Mouse (Mus musculus) lung, embryonic 14.5 days (tissue): ENCODE measurements around the gene Mrtfa. TPM values are rescaled to one million over a fixed set of nuclear protein-coding genes. Genes with fewer than 3 reads are reported as not detected.

Experiments
- ATAC-seq: fragments of 200-750 bp; cut with Nextera tagmentation; 2 replicates; pipeline ENCODE4 v1.8.0; 2017; ENCODE audit warnings: mild to moderate bottlenecking, moderate TSS enrichment, moderate library complexity; ENCODE audit not compliant: insufficient read depth
- DNase-seq: peaks from one replicate; pipeline ENCODE4 v3.0.0-alpha.2; 2015
- H3K27ac ChIP-seq: fragments of 300-500 bp; sonication (generic); 2 replicates; pipeline ENCODE4 v1.5.1; 2014; ENCODE audit warnings: low read depth, mild to moderate bottlenecking, moderate library complexity
- H3K27me3 ChIP-seq: fragments of 300-500 bp; sonication (generic); 2 replicates; pipeline ENCODE4 v1.6.1; 2014; ENCODE audit warnings: low read length, control low read depth; ENCODE audit not compliant: insufficient read depth
- H3K36me3 ChIP-seq: fragments of 300-500 bp; sonication (generic); 2 replicates; pipeline ENCODE4 v1.6.1; 2014; ENCODE audit warnings: control low read depth; ENCODE audit not compliant: insufficient read depth
- H3K4me1 ChIP-seq: fragments of 300-500 bp; sonication (generic); 2 replicates; pipeline ENCODE4 v1.6.1; 2014; ENCODE audit warnings: antibody characterized with exemption, control low read depth; ENCODE audit not compliant: insufficient read depth
- H3K4me2 ChIP-seq: fragments of 300-500 bp; sonication (generic); 2 replicates; pipeline ENCODE4 v1.6.1; 2014; ENCODE audit warnings: mild to moderate bottlenecking
- H3K4me3 ChIP-seq: fragments of 300-500 bp; sonication (generic); 2 replicates; pipeline ENCODE4 v1.5.1; 2014; ENCODE audit warnings: low read depth, low read length
- H3K9ac ChIP-seq: fragments of 300-500 bp; sonication (generic); 2 replicates; pipeline ENCODE4 v1.6.1; 2014
- H3K9me3 ChIP-seq: fragments of 300-500 bp; sonication (generic); 2 replicates; pipeline ENCODE4 v1.6.1; 2016; ENCODE audit warnings: low read depth, low read length, control low read depth
- CTCF ChIP-seq: IDR thresholded peaks from 2 replicates; pipeline ENCODE4 v1.5.1; 2016; ENCODE audit warnings: antibody characterized with exemption, low read depth
- WGBS: fragments of 180-500 bp; shearing (Covaris S2); extraction: QIAGEN DNeasy Blood & Tissue Kit; methylation state at CpG from one replicate; pipeline ENCODE4 v1.1.7; 2014; 5-methylcytosine and 5-hydroxymethylcytosine counted together
- polyA plus RNA-seq: library from polyadenylated mRNA; unstranded; fragments of >200 nt; fragmentation: Nextera tagmentation; extraction: Ambion mirVana; gene quantifications from 2 replicates; pipeline ENCODE4 v1.2.1, GENCODE M21; 2014

Gene Mrtfa
- polyA plus RNA-seq, 1 experiment from 2014 or later = 28.9 TPM

DNA sequence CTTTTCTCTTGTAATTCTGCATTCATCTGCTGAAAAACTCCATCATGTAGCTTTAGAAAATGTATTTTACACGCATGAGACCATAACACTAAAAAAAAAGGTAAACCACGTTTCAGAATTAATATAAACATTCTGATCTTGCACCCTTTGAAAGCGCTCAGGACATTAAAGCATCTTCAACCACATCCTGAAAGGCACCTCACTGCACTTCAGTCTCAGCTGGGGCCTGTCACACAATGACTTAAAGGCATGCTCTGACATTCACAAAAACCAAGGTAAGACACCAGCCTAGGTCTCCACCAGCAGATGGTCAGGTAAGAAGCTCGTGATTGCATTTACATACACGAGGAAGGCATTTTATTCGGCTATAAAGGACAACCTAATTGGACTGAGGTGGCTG, 92.7 kb downstream of the Mrtfa start:
- DNase-seq = no peak
- WGBS = 59% methylated on average over 6 of the region's 6 CpGs
- Histone ChIP-seq H3K36me3 (no peaks in the 10 kb centered on the region), H3K27ac (no peak overlapping the region), H3K27me3 (no peaks in the 10 kb centered on the region), H3K4me2 (no peak overlapping the region), H3K9ac (no peak overlapping the region), H3K4me3 (no peak overlapping the region), H3K9me3 (no peaks in the 10 kb centered on the region), H3K4me1 (peaks cover 6% of the 10 kb centered on the region)
- no peak for TF ChIP-seq CTCF
- no peak for ATAC-seq

GRCm38 (mm10) chr15:81097456-81097855, 93.1 kb downstream of the Mrtfa start:
- WGBS = 20% methylated on average over 4 of the region's 4 CpGs
- ATAC-seq (no peak), DNase-seq (peak; percentile 35)
- Histone ChIP-seq H3K9me3 (no peaks in the 10 kb centered on the region), H3K4me3 (no peak overlapping the region), H3K27ac (no peak overlapping the region), H3K4me2 (no peak overlapping the region), H3K9ac (no peak overlapping the region), H3K27me3 (no peaks in the 10 kb centered on the region), H3K36me3 (no peaks in the 10 kb centered on the region), H3K4me1 (peaks cover 6% of the 10 kb centered on the region)
- no peak for TF ChIP-seq CTCF

- peak; percentile 41; the same call in 1 of the 2 replicates for ATAC-seq
Measured at GRCm38 (mm10) chr15:81096329-81097055, 94.1 kb downstream of the Mrtfa start.

GRCm38 (mm10) chr15:81093032-81093431, 97.5 kb downstream of the Mrtfa start:
- H3K36me3 ChIP-seq = no peaks in the 10 kb centered on the region
- H3K27me3 ChIP-seq = no peaks in the 10 kb centered on the region
- no peak for DNase-seq
- no peaks in the 10 kb centered on the region for H3K9me3 ChIP-seq
- ATAC-seq = no peak
- no peak for TF ChIP-seq CTCF
- no peak overlapping the region for H3K4me2 ChIP-seq
- H3K27ac ChIP-seq = no peak overlapping the region
- no peak overlapping the region for H3K4me3 ChIP-seq
- WGBS = 63% methylated on average over 4 of the region's 4 CpGs
- peaks cover 12% of the 10 kb centered on the region for H3K4me1 ChIP-seq
- H3K9ac ChIP-seq = no peak overlapping the region

More at GRCm38 (mm10) chr15:81096329-81097055, 94.1 kb downstream of the Mrtfa start:
- Histone ChIP-seq H3K9ac (no peak overlapping the region), H3K4me1 (peaks cover 12% of the 10 kb centered on the region), H3K36me3 (no peaks in the 10 kb centered on the region), H3K27me3 (no peaks in the 10 kb centered on the region), H3K4me2 (no peak overlapping the region), H3K9me3 (no peaks in the 10 kb centered on the region), H3K4me3 (no peak overlapping the region), H3K27ac (no peak overlapping the region)
- DNase-seq = peak; percentile 37
- 11% methylated on average over 7 of the region's 7 CpGs for WGBS
- TF ChIP-seq CTCF = no peak

DNA sequence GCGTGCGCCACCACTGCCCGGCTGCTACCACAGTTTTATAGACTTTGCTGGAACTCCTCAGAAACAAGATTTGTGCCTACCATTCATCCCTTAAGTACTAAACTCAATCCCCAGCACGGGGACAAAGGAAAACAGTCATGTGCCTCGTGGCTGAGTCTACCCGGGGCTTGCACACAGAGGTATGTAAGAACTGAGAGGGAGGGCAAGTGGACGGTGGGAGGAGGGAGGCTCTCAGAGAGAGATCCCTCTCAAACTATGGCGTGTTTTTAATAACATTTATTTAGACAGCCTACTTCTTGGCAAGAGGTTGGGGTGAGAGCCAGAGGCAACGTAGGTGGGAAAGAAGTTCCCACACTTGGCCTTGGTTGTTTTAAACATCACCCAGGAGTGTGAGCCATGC, 98.8 kb downstream of the Mrtfa start:
- no peak overlapping the region for H3K4me2 ChIP-seq
- peak; percentile 37 for DNase-seq
- 55% methylated on average over 9 of the region's 9 CpGs for WGBS

GRCm38 (mm10) chr15:81087529-81087928, 103.0 kb downstream of the Mrtfa start:
- H3K27me3 ChIP-seq = no peaks in the 10 kb centered on the region
- WGBS = 58% methylated on average over 7 of the region's 7 CpGs
- no peak overlapping the region for H3K9ac ChIP-seq
- peaks cover 9% of the 10 kb centered on the region for H3K4me1 ChIP-seq
- H3K27ac ChIP-seq = no peak overlapping the region
- no peak for DNase-seq
- no peak overlapping the region for H3K4me2 ChIP-seq
- no peak for ATAC-seq
- H3K36me3 ChIP-seq = no peaks in the 10 kb centered on the region
- no peaks in the 10 kb centered on the region for H3K9me3 ChIP-seq
- no peak for TF ChIP-seq CTCF
- H3K4me3 ChIP-seq = no peak overlapping the region

More for the DNA sequence above, 98.8 kb downstream of the Mrtfa start:
- Histone ChIP-seq H3K27ac (no peak overlapping the region), H3K4me3 (no peak overlapping the region), H3K27me3 (no peaks in the 10 kb centered on the region), H3K36me3 (no peaks in the 10 kb centered on the region), H3K9ac (no peak overlapping the region), H3K9me3 (no peaks in the 10 kb centered on the region), H3K4me1 (peaks cover 8% of the 10 kb centered on the region)
- ATAC-seq = no peak
- no peak for TF ChIP-seq CTCF

GRCm38 (mm10) chr15:81086644-81087480, 103.7 kb downstream of the Mrtfa start:
- no peak overlapping the region for H3K4me2 ChIP-seq
- ATAC-seq (peak; percentile 68), DNase-seq (peak; percentile 79)

More at GRCm38 (mm10) chr15:81086644-81087480, 103.7 kb downstream of the Mrtfa start:
- H3K36me3 ChIP-seq = no peaks in the 10 kb centered on the region
- H3K27ac ChIP-seq = peak overlapping the region; percentile 55
- no peak overlapping the region for H3K4me3 ChIP-seq
- H3K9me3 ChIP-seq = no peaks in the 10 kb centered on the region
- no peak for TF ChIP-seq CTCF
- H3K4me1 ChIP-seq = peaks cover 6% of the 10 kb centered on the region
- H3K27me3 ChIP-seq = no peaks in the 10 kb centered on the region
- 70% methylated on average over 8 of the region's 8 CpGs for WGBS
- no peak overlapping the region for H3K9ac ChIP-seq
